Mouse (Mus musculus) neural tube, embryonic 11.5 days (tissue): ENCODE measurements around the gene Fads2. TPM values are rescaled to one million over a fixed set of nuclear protein-coding genes. Genes with fewer than 3 reads are reported as not detected.

Source experiments
- ATAC-seq: fragments of 200-750 bp; cut with Nextera tagmentation; 2 replicates; pipeline ENCODE4 v1.8.0; 2017; ENCODE audit warnings: moderate number of reproducible peaks, mild to moderate bottlenecking, moderate TSS enrichment, moderate library complexity; ENCODE audit not compliant: insufficient read depth, low FRiP score, low TSS enrichment
- DNase-seq: peaks from one replicate; pipeline ENCODE4 v3.0.0-alpha.2; 2015; ENCODE audit warnings: low spot score
- H3K27ac ChIP-seq: fragments of 300-500 bp; sonication (generic); 2 replicates; pipeline ENCODE4 v1.5.1; 2014; ENCODE audit warnings: low read depth, mild to moderate bottlenecking, low read length
- H3K27me3 ChIP-seq: fragments of 300-500 bp; sonication (generic); 2 replicates; pipeline ENCODE4 v1.6.1; 2014; ENCODE audit warnings: mild to moderate bottlenecking, low read length, mixed read lengths; ENCODE audit not compliant: control insufficient read depth, insufficient read depth
- H3K36me3 ChIP-seq: fragments of 300-500 bp; sonication (generic); 2 replicates; pipeline ENCODE4 v1.6.1; 2014; ENCODE audit warnings: mild to moderate bottlenecking, low read length, moderate library complexity, mixed read lengths; ENCODE audit not compliant: control insufficient read depth, insufficient read depth
- H3K4me1 ChIP-seq: fragments of 300-500 bp; sonication (generic); 2 replicates; pipeline ENCODE4 v1.6.1; 2014; ENCODE audit warnings: low read length, mixed read lengths; ENCODE audit not compliant: control insufficient read depth, insufficient read depth
- H3K4me2 ChIP-seq: fragments of 300-500 bp; sonication (generic); 2 replicates; pipeline ENCODE4 v1.6.1; 2014; ENCODE audit warnings: low read depth, mild to moderate bottlenecking, moderate library complexity
- H3K4me3 ChIP-seq: fragments of 300-500 bp; sonication (generic); 2 replicates; pipeline ENCODE4 v1.5.1; 2014; ENCODE audit warnings: low read depth, low read length
- H3K9ac ChIP-seq: fragments of 300-500 bp; sonication (generic); 2 replicates; pipeline ENCODE4 v1.6.1; 2014; ENCODE audit warnings: mild to moderate bottlenecking, low read length
- H3K9me3 ChIP-seq: fragments of 300-500 bp; sonication (generic); 2 replicates; pipeline ENCODE4 v1.6.1; 2016; ENCODE audit warnings: low read length; ENCODE audit not compliant: control insufficient read depth
- WGBS: fragments of 180-500 bp; shearing (Covaris S2); extraction: QIAGEN DNeasy Blood & Tissue Kit; methylation state at CpG from one replicate; pipeline ENCODE4 v1.1.7; 2014; 5-methylcytosine and 5-hydroxymethylcytosine counted together
- polyA plus RNA-seq: library from polyadenylated mRNA; unstranded; fragments of >200 nt; fragmentation: Nextera tagmentation; extraction: Ambion mirVana; gene quantifications from 2 replicates; pipeline ENCODE4 v1.2.1, GENCODE M21; 2014

Gene Fads2
- polyA plus RNA-seq, 1 experiment from 2014 or later = 48.9 TPM

- H3K36me3 ChIP-seq = no peaks in the 10 kb centered on the region
- H3K9me3 ChIP-seq = no peaks in the 10 kb centered on the region
- H3K9ac ChIP-seq = no peak overlapping the region
- WGBS = 56% methylated on average over 5 of the region's 5 CpGs
- no peak overlapping the region for H3K4me3 ChIP-seq
- H3K4me1 ChIP-seq = no peaks in the 10 kb centered on the region
- no peaks in the 10 kb centered on the region for H3K27me3 ChIP-seq
- DNase-seq = no peak
- ATAC-seq = no peak
- H3K4me2 ChIP-seq = no peak overlapping the region
- H3K27ac ChIP-seq = no peak overlapping the region
These were observed 25.1 kb upstream of the Fads2 start for GRCm38 (mm10) chr19:10126479-10127250.

- DNase-seq = no peak
- no peaks in the 10 kb centered on the region for H3K9me3 ChIP-seq
These were observed 22.5 kb upstream of the Fads2 start for GRCm38 (mm10) chr19:10123892-10124634.

GRCm38 (mm10) chr19:10122021-10122631 lies 20.6 kb upstream of the Fads2 start:
- no peaks in the 10 kb centered on the region for H3K4me1 ChIP-seq
- 81% methylated on average over 5 of the region's 5 CpGs for WGBS
- no peak overlapping the region for H3K4me2 ChIP-seq
- H3K27me3 ChIP-seq = no peaks in the 10 kb centered on the region
- DNase-seq = no peak
- no peaks in the 10 kb centered on the region for H3K9me3 ChIP-seq
- no peak overlapping the region for H3K4me3 ChIP-seq
- no peak for ATAC-seq
- H3K27ac ChIP-seq = no peak overlapping the region
- H3K36me3 ChIP-seq = no peaks in the 10 kb centered on the region
- no peak overlapping the region for H3K9ac ChIP-seq

More at GRCm38 (mm10) chr19:10123892-10124634, 22.5 kb upstream of the Fads2 start:
- 88% methylated on average over 7 of the region's 7 CpGs for WGBS
- no peak for ATAC-seq
- H3K36me3 ChIP-seq = no peaks in the 10 kb centered on the region
- no peak overlapping the region for H3K4me2 ChIP-seq
- no peaks in the 10 kb centered on the region for H3K27me3 ChIP-seq
- H3K4me3 ChIP-seq = no peak overlapping the region
- no peak overlapping the region for H3K9ac ChIP-seq
- H3K4me1 ChIP-seq = no peaks in the 10 kb centered on the region
- no peak overlapping the region for H3K27ac ChIP-seq

- no peak overlapping the region for H3K4me2 ChIP-seq
- DNase-seq = no peak
- 67% methylated on average over 3 of the region's 3 CpGs for WGBS
- H3K27ac ChIP-seq = no peak overlapping the region
- H3K27me3 ChIP-seq = no peaks in the 10 kb centered on the region
- no peak overlapping the region for H3K4me3 ChIP-seq
- no peaks in the 10 kb centered on the region for H3K4me1 ChIP-seq
- no peaks in the 10 kb centered on the region for H3K36me3 ChIP-seq
- ATAC-seq = no peak
- no peak overlapping the region for H3K9ac ChIP-seq
- no peaks in the 10 kb centered on the region for H3K9me3 ChIP-seq
These were observed 15.1 kb upstream of the Fads2 start for GRCm38 (mm10) chr19:10116641-10117040.

- Histone ChIP-seq H3K4me1 (no peaks in the 10 kb centered on the region), H3K4me3 (no peak overlapping the region), H3K9ac (no peak overlapping the region), H3K36me3 (no peaks in the 10 kb centered on the region), H3K4me2 (no peak overlapping the region), H3K27ac (no peak overlapping the region), H3K9me3 (no peaks in the 10 kb centered on the region), H3K27me3 (no peaks in the 10 kb centered on the region)
- no peak for ATAC-seq
- 82% methylated on average over 6 of the region's 6 CpGs for WGBS
- DNase-seq = no peak
These were observed 14.0 kb upstream of the Fads2 start for GRCm38 (mm10) chr19:10115373-10116158.

- Histone ChIP-seq H3K27me3 (no peaks in the 10 kb centered on the region), H3K27ac (no peak overlapping the region), H3K4me2 (no peak overlapping the region), H3K36me3 (no peaks in the 10 kb centered on the region), H3K4me1 (no peaks in the 10 kb centered on the region), H3K9ac (no peak overlapping the region), H3K4me3 (no peak overlapping the region), H3K9me3 (no peaks in the 10 kb centered on the region)
- WGBS = 72% methylated on average over 4 of the region's 4 CpGs
- no peak for ATAC-seq
- DNase-seq = no peak
These were observed 11.4 kb upstream of the Fads2 start for GRCm38 (mm10) chr19:10112956-10113355.

- H3K4me1 ChIP-seq = no peaks in the 10 kb centered on the region
- H3K27ac ChIP-seq = no peak overlapping the region
- no peaks in the 10 kb centered on the region for H3K36me3 ChIP-seq
- no peaks in the 10 kb centered on the region for H3K9me3 ChIP-seq
- WGBS = 86% methylated on average over 2 of the region's 2 CpGs
- no peak overlapping the region for H3K9ac ChIP-seq
- DNase-seq = no peak
- H3K27me3 ChIP-seq = no peaks in the 10 kb centered on the region
- ATAC-seq = no peak
- no peak overlapping the region for H3K4me3 ChIP-seq
- no peak overlapping the region for H3K4me2 ChIP-seq
These were observed 7.1 kb upstream of the Fads2 start for GRCm38 (mm10) chr19:10108666-10109065.

GRCm38 (mm10) chr19:10108129-10108528 lies 6.6 kb upstream of the Fads2 start:
- Histone ChIP-seq H3K4me1 (no peaks in the 10 kb centered on the region), H3K27ac (no peak overlapping the region), H3K9ac (no peak overlapping the region), H3K4me2 (no peak overlapping the region), H3K27me3 (no peaks in the 10 kb centered on the region), H3K4me3 (no peak overlapping the region), H3K36me3 (no peaks in the 10 kb centered on the region), H3K9me3 (no peaks in the 10 kb centered on the region)
- DNase-seq (no peak), ATAC-seq (no peak)
- 88% methylated on average over 1 of the region's 1 CpGs for WGBS
